ENCODE assay signal across 9 mouse cellular contexts in the genomic region with DNA sequence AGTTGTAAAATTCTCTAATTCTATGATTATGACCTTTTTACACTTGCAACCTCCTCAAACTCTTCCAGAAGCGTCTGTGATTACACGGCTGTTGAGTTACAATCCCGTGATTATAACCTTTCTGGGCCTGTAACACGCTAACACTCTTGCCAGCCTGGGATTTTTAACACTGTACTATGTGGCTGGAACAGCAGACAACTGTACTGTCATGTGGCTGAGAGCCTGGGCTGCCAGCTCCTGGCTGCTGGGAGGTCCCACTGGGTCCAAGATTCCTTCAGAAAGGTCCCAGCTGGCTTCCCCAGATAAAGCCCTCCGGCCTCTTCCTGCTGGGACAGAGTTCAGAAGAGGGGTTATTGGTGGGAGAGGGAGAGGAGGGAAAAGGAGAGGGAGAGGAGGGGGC.
A peak's percentile ranks its signal among the peaks of the same experiment; 100 is the strongest.
DNase-seq lines count a peak whose midpoint lies in the region; ATAC-seq lines count a peak whose summit lies in the region.
"Had no signal": no experiment of that assay in that cellular context is flagged by ENCODE, and none has a peak within 500 bp of the region (broad histone marks: within the 10 kb centered on the region; RNA-seq: fewer than 3 reads in every experiment).

No protein-coding gene starts in this region.

- DNase-seq in forebrain, embryonic 10.5 days (ENCODE audit: extremely low spot score, low spot score), result no peak
- DNase-seq in left cerebral cortex, postnatal 4 days, result peak; percentile 39
- no peak for DNase-seq in left cerebral cortex, adult 8-10 months (ENCODE audit: low spot score in 2 of 2)
- DNase-seq in heart, adult 9 months (ENCODE audit: low spot score in 2 of 2), result peak; percentile 30 to 37
- DNase-seq in gastrocnemius, postnatal 36 days, result no peak
- DNase-seq: cerebellum, adult 11 months had no signal

- no peak overlapping the region for H3K4me2 ChIP-seq in forebrain, embryonic 13.5 days
- H3K4me2 ChIP-seq in midbrain, embryonic 13.5 days (replicated peaks), result no peak overlapping the region

- no peak overlapping the region for H3K9ac ChIP-seq in forebrain, embryonic 13.5 days
- H3K9ac ChIP-seq in midbrain, embryonic 13.5 days (replicated peaks), result no peak overlapping the region

- WGBS in forebrain, embryonic 10.5 days, result 72% methylated on average over 5 of the region's 5 CpGs
- WGBS in forebrain, embryonic 13.5 days, result 62% methylated on average over 5 of the region's 5 CpGs
- 65% methylated on average over 5 of the region's 5 CpGs for WGBS in midbrain, embryonic 13.5 days

- peak overlapping the region; percentile 71; the same call in 1 of the 2 replicates for H3K27ac ChIP-seq in forebrain, embryonic 10.5 days
- H3K27ac ChIP-seq in forebrain, embryonic 13.5 days, result no peak overlapping the region
- H3K27ac ChIP-seq in midbrain, embryonic 13.5 days, result peak overlapping the region; percentile 46; the same call in 1 of the 2 replicates

- no peaks in the 10 kb centered on the region for H3K27me3 ChIP-seq in forebrain, embryonic 10.5 days (ENCODE audit: poor library complexity, severe bottlenecking)
- H3K27me3 ChIP-seq in forebrain, embryonic 13.5 days, result no peaks in the 10 kb centered on the region
- H3K27me3 ChIP-seq in midbrain, embryonic 13.5 days, result no peaks in the 10 kb centered on the region

- no peak overlapping the region for H3K4me3 ChIP-seq in forebrain, embryonic 10.5 days
- H3K4me3 ChIP-seq in forebrain, embryonic 13.5 days, result no peak overlapping the region
- H3K4me3 ChIP-seq in midbrain, embryonic 13.5 days (replicated peaks), result no peak overlapping the region

- intact Hi-C loops in left cerebral cortex, postnatal 4 days (cut with DNase I), result no loop called here
- intact Hi-C loops in gastrocnemius, postnatal 36 days (cut with DNase I), result no loop called here

- H3K9me3 ChIP-seq in forebrain, embryonic 10.5 days, result no peaks in the 10 kb centered on the region
- no peaks in the 10 kb centered on the region for H3K9me3 ChIP-seq in forebrain, embryonic 13.5 days (replicated peaks)
- H3K9me3 ChIP-seq in midbrain, embryonic 13.5 days, result no peaks in the 10 kb centered on the region

- no peak for ATAC-seq in forebrain, embryonic 13.5 days
- ATAC-seq in midbrain, embryonic 13.5 days, result no peak
- no peak for ATAC-seq in activated CD4-positive, CD25-positive, alpha-beta regulatory T cell, adult 4 months

- H3K4me1 ChIP-seq in forebrain, embryonic 10.5 days, result peaks cover 90% of the 10 kb centered on the region
- H3K4me1 ChIP-seq in forebrain, embryonic 13.5 days, result peaks cover 75% of the 10 kb centered on the region
- peaks cover 76% of the 10 kb centered on the region for H3K4me1 ChIP-seq in midbrain, embryonic 13.5 days (replicated peaks)

- peaks cover 36% of the 10 kb centered on the region for H3K36me3 ChIP-seq in forebrain, embryonic 10.5 days (replicated peaks)
- peaks cover 13% of the 10 kb centered on the region; the same call in 1 of the 2 replicates for H3K36me3 ChIP-seq in forebrain, embryonic 13.5 days (ENCODE audit: poor library complexity, severe bottlenecking)
- H3K36me3 ChIP-seq in midbrain, embryonic 13.5 days, result peaks cover 13% of the 10 kb centered on the region; the same call in 1 of the 2 replicates

Comparison
In these comparisons a context has a peak if more than half of its experiments do, and no peak if none do; other contexts are left out.
1. DNase-seq: peak in left cerebral cortex, postnatal 4 days (single experiment) and heart, adult 9 months (2 of 2); none in forebrain, embryonic 10.5 days (single experiment), left cerebral cortex, adult 8-10 months (0 of 2) and gastrocnemius, postnatal 36 days (0 of 2).